Mouse (Mus musculus): ENCODE measurements around the gene Smok2a. TPM values are rescaled to one million over a fixed set of nuclear protein-coding genes. Genes with fewer than 3 reads are reported as not detected.
"Not testable (repeated sequence)": the region's sequence is repeated elsewhere in the genome, so short reads cannot be mapped to it uniquely, and the experiment has no call there.

The Smok2a gene
- polyA plus RNA-seq, 1 experiment: not detected

DNA sequence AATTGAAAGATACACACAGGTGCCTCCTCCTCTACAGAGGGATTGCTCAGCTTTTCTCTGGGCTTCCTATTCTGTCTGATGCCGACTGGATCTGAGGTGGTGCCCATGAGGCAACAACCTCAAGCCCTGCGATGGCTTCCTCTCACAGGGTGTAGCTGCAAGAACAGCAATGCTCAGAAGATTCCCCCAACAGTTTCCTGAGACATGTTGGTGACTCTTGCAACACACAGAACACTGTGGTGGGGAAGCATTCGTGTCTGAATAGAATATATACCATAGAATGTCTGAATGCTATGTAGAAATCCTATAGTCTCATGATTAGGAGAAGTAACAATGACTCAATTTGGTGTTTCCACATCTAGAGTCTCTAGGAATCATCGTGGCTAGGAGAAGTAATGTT lies 6.8 kb upstream of the Smok2a start:
- DNase-seq: no peak
- Histone ChIP-seq H3K27ac (ENCODE audit: insufficient read depth, low read length) (no peak overlapping the region), H3K27me3 (ENCODE audit: control insufficient read depth, insufficient read depth, low read length) (no peaks in the 10 kb centered on the region), H3K4me3 (replicated peaks; ENCODE audit: insufficient read depth, low read depth, low read length) (no peak overlapping the region), H3K4me1 (ENCODE audit: control insufficient read depth, insufficient read depth, low read length) (no peaks in the 10 kb centered on the region)
- 56% methylated on average over 4 of the region's 4 CpGs for WGBS
- TF ChIP-seq CTCF (IDR thresholded peaks at IDR 0.05; ENCODE audit: borderline replicate concordance, insufficient read depth, low read depth, low read length): no peak
- no peak for TF ChIP-seq POLR2A (IDR thresholded peaks at IDR 0.05; ENCODE audit: borderline replicate concordance, insufficient read depth, low read length)

DNA sequence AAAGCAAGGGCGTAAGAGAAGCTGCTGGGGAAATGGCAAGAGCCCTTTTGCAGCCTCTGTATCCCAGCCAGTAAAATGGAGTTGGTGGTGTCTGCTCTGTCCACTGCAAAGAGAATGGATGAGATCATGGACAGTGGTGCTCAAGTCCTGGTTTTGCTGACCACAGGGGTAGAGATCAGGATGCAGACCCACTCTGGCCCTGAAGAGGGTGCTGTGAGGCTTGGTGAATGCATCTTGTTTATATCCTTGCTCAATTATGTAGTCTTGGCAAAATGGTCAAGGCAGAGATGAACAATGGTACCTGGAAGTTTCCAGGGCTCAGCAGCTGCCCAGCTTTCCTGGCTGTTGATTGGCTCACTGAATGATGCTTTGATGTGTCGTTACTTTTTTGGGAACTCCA lies 5.4 kb upstream of the Smok2a start:
- 69% methylated on average over 2 of the region's 2 CpGs for WGBS
- Histone ChIP-seq H3K27ac (ENCODE audit: insufficient read depth, low read length) (no peak overlapping the region), H3K27me3 (ENCODE audit: control insufficient read depth, insufficient read depth, low read length) (no peaks in the 10 kb centered on the region), H3K4me3 (replicated peaks; ENCODE audit: insufficient read depth, low read depth, low read length) (no peak overlapping the region), H3K4me1 (ENCODE audit: control insufficient read depth, insufficient read depth, low read length) (no peaks in the 10 kb centered on the region)
- TF ChIP-seq POLR2A (IDR thresholded peaks at IDR 0.05; ENCODE audit: borderline replicate concordance, insufficient read depth, low read length): no peak
- TF ChIP-seq CTCF (IDR thresholded peaks at IDR 0.05; ENCODE audit: borderline replicate concordance, insufficient read depth, low read depth, low read length): no peak
- no peak for DNase-seq

DNA sequence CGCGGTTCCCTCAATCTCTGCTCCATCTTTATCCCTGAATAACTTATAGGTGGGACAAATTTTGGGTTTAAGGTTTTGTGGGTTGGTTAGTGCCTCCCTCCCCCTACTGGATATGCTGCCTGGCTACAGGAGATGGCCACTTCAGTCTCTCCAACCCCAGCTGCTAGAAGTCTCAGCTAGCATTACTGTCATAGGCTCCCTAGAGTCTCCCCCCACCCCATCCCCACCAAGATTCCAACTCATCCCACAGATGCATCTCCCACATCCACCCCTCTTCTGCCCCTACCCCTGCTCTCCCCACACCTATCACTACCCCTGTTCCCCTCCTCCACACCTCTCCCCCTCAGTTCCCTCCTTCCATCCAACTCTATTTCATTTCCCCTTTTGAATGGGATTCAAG lies 933 bp downstream of the Smok2a start:
- 87% methylated on average over 2 of the region's 2 CpGs for WGBS
- not testable (repeated sequence) for H3K4me3 ChIP-seq (replicated peaks; ENCODE audit: insufficient read depth, low read depth, low read length); H3K27me3 ChIP-seq (ENCODE audit: control insufficient read depth, insufficient read depth, low read length); H3K27ac ChIP-seq (ENCODE audit: insufficient read depth, low read length); H3K4me1 ChIP-seq (ENCODE audit: control insufficient read depth, insufficient read depth, low read length); DNase-seq

DNA sequence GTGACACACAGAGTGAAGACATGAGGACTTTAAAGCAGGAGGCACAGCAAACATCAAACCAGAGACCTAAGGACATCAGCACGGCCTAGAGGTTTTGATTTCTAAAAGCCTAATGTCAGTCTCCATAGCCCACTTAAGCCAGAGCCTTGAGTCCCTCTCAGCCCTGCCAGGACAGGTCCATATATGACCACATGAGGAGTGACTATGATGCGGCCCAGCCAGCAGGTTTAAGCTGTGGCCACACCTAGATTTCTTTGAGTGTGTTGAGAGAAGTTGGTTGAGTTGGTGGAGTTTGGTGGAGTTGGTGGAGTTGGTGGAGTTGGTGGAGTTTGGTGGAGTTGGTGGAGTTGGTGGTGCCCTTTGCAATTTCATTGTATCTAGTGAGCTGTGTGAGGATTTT lies 9.0 kb downstream of the Smok2a start, which contains the start of gene Smok2b:
Gene Smok2b (plus strand): TSS at position 301 of the 400 bp plus-strand sequence.
- H3K4me1 ChIP-seq (ENCODE audit: control insufficient read depth, insufficient read depth, low read length); DNase-seq; H3K4me3 ChIP-seq (replicated peaks; ENCODE audit: insufficient read depth, low read depth, low read length); H3K27me3 ChIP-seq (ENCODE audit: control insufficient read depth, insufficient read depth, low read length); H3K27ac ChIP-seq (ENCODE audit: insufficient read depth, low read length): not testable (repeated sequence)
- WGBS: 68% methylated on average over 2 of the region's 2 CpGs

DNA sequence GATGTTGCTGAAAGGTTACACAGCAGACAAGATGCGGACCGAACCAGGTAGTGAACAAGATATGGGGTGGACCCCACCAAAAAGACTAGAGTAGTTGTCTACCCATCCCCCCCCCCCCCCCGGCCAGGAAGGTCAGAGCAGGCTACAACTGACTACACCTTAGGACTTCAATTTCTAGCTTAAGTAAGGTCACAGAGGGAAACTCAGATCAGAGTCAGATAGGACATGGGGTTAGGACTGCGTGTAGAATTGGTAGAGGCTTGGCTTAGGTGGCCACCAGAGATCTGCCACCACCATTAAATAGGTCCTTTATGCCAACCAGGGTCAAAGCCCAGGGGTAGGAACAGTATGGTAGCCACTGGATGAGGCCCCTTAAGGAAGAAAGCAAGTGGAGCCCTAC lies 18.5 kb downstream of the Smok2a start:
- H3K27me3 ChIP-seq (ENCODE audit: control insufficient read depth, insufficient read depth, low read length); H3K27ac ChIP-seq (ENCODE audit: insufficient read depth, low read length); H3K4me3 ChIP-seq (replicated peaks; ENCODE audit: insufficient read depth, low read depth, low read length); DNase-seq; H3K4me1 ChIP-seq (ENCODE audit: control insufficient read depth, insufficient read depth, low read length): not testable (repeated sequence)
- WGBS: 77% methylated on average over 4 of the region's 4 CpGs

DNA sequence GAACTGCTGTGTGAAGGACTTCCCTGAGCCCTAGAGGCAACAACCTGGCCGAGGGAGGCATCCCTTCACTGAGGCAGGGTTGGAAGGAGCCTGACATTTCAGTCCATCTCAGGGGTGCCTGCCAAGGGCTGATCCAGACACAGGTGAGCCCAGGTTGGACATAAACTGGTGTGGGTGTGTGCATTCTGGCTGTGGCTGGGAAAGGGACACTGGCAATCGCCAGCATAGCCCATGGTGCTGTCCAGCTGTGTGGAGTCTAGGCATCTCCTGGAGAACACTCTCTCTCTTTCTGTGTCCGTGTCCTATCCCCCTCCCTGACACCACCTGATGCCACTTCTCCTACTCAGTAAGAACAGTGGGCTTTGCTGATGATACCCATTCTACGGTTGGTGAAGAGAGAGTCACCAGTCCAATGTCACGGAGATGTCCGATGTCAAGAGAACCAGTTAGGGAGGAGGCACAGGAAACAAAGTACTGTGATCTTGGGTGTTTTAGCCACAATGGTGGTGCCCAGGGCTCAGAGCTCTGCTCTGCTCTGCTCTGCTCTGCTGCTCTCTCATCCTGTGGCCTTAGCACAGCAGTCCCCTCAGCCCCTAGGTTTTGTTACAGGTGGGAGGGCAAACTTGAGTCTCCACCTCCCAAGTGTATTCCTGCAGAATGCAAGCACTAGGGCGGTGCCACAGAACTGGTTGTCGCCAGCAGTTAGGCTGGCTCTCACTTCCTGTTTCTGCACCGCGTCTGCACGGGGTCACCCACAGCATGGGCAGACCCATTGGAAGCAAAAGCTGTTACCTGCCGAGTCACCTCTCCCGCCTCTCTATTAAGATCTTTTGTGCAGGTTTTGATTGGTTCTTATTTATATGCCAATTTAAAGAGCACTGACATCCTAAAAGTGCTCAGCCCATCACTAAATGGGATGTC lies 20.1 kb downstream of the Smok2a start:
- H3K27ac ChIP-seq (ENCODE audit: insufficient read depth, low read length); DNase-seq; H3K4me3 ChIP-seq (replicated peaks; ENCODE audit: insufficient read depth, low read depth, low read length); H3K27me3 ChIP-seq (ENCODE audit: control insufficient read depth, insufficient read depth, low read length); H3K4me1 ChIP-seq (ENCODE audit: control insufficient read depth, insufficient read depth, low read length): not testable (repeated sequence)
- 85% methylated on average over 7 of the region's 13 CpGs for WGBS

DNA sequence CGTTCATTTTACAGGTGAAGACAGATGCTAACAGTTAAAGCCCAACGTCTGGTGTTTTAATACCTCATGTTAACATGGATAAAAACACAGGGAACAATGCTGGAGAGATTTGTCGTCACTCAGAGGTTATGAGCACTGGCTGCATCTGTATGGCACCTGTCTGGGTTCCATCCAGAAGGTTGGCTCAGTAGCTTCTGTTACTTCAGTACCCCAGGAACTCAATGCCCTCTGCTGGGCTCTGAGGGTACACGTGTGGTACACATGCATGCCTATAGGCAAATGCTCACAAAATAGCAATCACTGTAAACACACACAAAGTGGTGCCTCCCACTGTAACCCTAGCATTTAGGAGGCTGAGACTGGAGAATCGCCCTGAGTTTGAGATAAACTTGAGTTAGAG lies 33.8 kb downstream of the Smok2a start:
- 56% methylated on average over 1 of the region's 5 CpGs for WGBS
- H3K27me3 ChIP-seq (ENCODE audit: control insufficient read depth, insufficient read depth, low read length); H3K4me3 ChIP-seq (replicated peaks; ENCODE audit: insufficient read depth, low read depth, low read length); H3K27ac ChIP-seq (ENCODE audit: insufficient read depth, low read length); DNase-seq; H3K4me1 ChIP-seq (ENCODE audit: control insufficient read depth, insufficient read depth, low read length): not testable (repeated sequence)

Other genes starting within 250 kb of the Smok2a start
- gene Wtap, start 227.0 kb upstream of the Smok2a start, polyA plus RNA-seq (2012; rRNA removed): 57.6 and 57.7 TPM in 2 replicates
- gene Sod2, start 214.3 kb upstream of the Smok2a start, polyA plus RNA-seq (2012; rRNA removed): 269 and 280 TPM in 2 replicates
- gene Gpr31b, start 168.9 kb upstream of the Smok2a start, polyA plus RNA-seq (2012; rRNA removed): not detected in 2 replicates
- 0.62 and 0.67 TPM in 2 replicates for gene Tcp10b, start 160.1 kb upstream of the Smok2a start, polyA plus RNA-seq (2012; rRNA removed)
- not detected in 2 replicates for gene Unc93a, start 89.4 kb upstream of the Smok2a start, polyA plus RNA-seq (2012; rRNA removed)
- gene Smok2b, start 9.1 kb downstream of the Smok2a start, polyA plus RNA-seq (2012; rRNA removed): not detected in 2 replicates
- gene Tcp10c, start 133.4 kb downstream of the Smok2a start, polyA plus RNA-seq (2012; rRNA removed): not detected in 2 replicates